Mouse (Mus musculus) gastrocnemius, adult 2 months (tissue): ENCODE measurements at regions not wholly inside any gene's neighbourhood (a gene's known extent, or its start where the extent isn't known, plus 50 kb on each side); places are given as distances from the start of the nearest gene placed in this dataset.

Experiments
- DNase-seq: peaks from one replicate; pipeline ENCODE4 v3.0.0; 2022
- H3K27ac ChIP-seq: fragments of 200-600 bp; 2 replicates; pipeline ENCODE4 v1.8.1; 2022; ENCODE audit warnings: mild to moderate bottlenecking
- H3K4me3 ChIP-seq: fragments of 200-600 bp; 2 replicates; pipeline ENCODE4 v1.8.1; 2022; ENCODE audit warnings: mild to moderate bottlenecking, moderate library complexity
- CTCF ChIP-seq: fragments of 200-600 bp; IDR thresholded peaks from 2 replicates; pipeline ENCODE4 v1.8.1; 2022; ENCODE audit warnings: antibody characterized with exemption, mild to moderate bottlenecking, moderate library complexity
- intact Hi-C: fragments of 180-260 bp; cut with DNase I; formaldehyde crosslinking; loops from one replicate; pipeline ENCODE4 v1.15.1; 2025

DNA sequence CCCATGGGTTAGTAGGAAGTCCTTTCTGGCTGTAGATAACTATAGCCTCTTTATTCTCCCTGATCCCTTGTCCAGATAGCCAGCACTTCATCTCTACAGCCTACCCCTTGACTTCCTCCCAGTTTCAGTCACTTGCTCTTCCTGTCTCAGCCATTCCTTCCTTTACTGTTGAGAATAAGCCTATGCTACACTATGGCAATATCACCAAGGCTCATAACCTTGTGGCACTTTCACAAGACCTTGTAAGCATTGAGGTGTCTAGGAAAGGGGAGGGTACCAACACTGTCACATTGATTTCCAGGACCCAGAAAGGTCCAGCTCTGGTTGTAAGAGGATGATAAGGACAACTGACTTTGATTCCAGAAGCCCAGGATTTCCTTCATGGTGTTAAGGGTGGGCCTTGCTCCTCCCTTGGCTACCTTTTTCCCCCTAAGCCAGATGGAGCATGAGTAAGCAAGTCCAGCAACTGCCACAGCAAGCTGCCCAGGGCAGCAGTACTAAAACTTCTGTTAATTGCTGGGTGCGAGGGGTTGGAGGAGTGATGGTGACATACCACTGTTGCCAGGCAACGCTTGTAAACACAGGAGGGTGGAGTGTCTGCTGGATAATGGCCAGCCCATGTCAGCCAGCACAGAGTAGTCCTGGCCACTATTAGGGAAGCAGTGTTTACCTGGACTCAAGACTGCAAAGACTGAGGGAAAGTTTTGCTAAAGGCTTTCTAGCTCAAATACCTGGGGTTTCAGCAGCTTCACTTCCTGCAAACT lies 75.7 kb downstream of the Ankrd16 start:
- TF ChIP-seq CTCF: no peak
- H3K4me3 ChIP-seq: no peak overlapping the region
- DNase-seq: no peak
- intact Hi-C loops: no loop called here
- H3K27ac ChIP-seq: no peak overlapping the region

DNA sequence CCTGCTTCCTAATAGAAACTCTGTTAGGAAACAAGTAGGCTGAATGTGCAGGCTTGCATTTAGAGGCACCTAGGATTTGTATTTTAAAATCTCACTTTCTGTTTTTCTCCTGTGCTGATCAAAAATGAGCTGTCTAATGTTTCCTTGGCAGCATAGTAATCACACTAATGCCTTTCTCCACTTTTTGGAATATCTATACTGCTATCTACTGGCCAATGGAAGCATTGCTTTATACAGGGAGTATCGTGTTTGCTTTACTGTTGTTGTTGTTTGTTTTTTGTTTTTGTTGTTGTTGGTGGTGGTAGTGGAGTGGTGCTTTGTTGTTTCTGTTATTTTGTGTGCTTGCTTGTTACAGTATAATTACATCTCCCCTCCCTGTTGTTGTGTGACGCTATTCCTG lies 92.3 kb downstream of the Ankrd16 start:
- intact Hi-C loops: loop anchor here (5.0 kb wide), 1 partner anchor 208 kb away; no protein-coding TSS in a partner anchor

DNA sequence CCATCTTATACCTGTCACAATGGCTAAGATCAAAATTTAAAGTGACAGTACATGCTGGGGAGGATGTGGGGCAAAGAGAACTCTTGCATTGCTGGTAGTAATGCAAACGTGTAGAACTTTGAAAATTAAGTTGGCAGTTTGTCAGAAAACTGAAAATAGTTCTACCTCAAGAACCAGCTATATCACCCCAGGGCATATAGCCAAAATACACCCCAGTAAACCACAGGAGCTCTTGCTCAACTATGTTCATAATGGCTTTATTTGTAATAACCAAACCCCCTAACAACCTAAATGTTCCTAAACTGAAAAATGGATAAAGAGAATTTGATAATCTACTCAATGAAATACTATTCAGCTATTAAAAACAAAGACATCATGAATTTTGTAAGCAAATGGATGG lies 102.3 kb downstream of the Ankrd16 start:
- H3K4me3 ChIP-seq: no peak overlapping the region
- H3K27ac ChIP-seq: no peak overlapping the region
- TF ChIP-seq CTCF: no peak
- intact Hi-C loops: no loop called here
- no peak for DNase-seq

More for the DNA sequence above, 92.3 kb downstream of the Ankrd16 start:
- peak; percentile 50 for TF ChIP-seq CTCF
- Histone ChIP-seq H3K27ac (no peak overlapping the region), H3K4me3 (no peak overlapping the region)
- no peak for DNase-seq

DNA sequence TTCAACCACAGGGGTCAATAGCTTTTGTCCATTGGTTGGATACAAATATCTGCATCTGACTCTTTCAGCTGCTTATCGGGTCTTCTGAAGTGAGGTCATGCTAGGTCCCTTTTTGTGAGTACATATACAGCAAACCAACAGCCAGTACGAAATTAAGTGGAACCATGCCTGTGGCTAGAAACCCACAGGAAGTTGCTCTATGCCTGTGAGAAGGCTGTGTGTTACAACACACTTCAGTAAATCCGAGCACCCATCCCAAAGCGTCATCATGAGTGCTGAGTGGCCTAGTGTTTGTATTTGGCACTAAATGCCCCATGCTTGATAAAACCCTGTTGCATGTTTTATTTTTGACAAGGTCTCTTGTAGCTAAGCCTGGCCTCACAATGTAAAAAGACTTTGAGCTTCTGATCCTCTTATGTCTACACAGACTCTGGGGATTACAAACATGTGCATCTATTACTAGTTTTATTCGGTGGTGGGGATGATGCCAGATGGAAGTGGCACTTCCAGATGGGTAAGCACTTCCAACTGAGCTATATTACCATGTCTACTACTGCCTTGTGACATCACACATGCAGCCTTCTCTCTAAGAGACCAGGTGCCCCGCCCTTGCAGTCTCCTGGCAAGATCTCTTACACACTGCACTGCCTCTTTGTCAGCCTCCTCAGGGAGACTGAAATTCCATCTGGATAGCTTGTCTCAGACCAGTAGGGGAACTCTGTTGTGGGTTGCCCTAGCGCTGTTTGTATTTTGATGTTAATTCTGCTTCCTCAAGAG lies 117.3 kb downstream of the Ankrd16 start:
- no peak overlapping the region for H3K4me3 ChIP-seq
- DNase-seq: no peak
- no peak for TF ChIP-seq CTCF
- intact Hi-C loops: no loop called here
- H3K27ac ChIP-seq: no peak overlapping the region

DNA sequence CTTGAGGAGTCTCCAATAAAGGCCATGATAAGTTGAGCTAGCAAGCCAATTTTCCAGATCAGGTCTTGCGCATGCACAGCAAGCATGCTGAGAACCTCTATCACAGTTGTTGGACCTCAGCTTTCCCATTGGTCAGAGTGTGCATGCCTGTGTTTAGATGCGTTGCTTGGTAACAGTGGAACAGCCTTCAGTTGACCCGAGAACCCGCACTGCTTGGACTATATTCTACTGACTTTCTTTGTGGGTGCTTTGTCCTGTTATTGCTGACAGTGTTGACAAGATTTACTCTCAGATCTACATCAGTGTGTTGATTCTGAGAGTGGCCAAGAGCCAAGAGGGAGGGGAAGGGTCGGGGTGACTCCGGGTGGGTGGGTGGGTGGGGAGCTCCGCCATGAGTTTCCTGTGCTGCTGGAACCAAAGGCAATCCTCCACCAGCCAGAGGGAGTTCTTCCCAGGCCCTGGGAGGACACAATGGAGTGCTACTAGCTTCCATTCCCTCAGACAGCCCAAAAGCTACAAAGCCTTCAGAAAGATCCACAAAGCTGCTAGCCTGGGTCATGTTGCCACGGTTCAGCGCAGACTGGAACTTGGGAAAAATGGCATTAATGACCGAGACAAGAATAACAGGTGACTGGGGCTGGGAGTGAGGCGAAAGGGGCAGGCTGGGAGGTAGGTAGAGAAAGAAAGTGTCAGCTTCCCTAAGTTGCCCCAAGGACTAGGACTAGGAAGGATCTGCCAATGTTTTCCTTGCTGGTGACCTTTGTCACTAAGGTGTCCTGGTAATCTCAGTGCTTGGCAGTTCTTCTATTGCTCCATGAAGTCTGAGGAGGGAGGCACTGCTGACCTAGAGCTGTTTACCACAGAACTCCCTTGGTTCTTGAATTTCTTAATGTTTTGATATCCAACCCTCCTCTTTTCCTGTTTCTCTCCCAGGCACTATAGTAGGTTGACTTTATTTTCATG lies 122.3 kb downstream of the Ankrd16 start:
- no peak overlapping the region for H3K4me3 ChIP-seq
- no peak for DNase-seq
- intact Hi-C loops: no loop called here
- TF ChIP-seq CTCF: no peak
- H3K27ac ChIP-seq: no peak overlapping the region

DNA sequence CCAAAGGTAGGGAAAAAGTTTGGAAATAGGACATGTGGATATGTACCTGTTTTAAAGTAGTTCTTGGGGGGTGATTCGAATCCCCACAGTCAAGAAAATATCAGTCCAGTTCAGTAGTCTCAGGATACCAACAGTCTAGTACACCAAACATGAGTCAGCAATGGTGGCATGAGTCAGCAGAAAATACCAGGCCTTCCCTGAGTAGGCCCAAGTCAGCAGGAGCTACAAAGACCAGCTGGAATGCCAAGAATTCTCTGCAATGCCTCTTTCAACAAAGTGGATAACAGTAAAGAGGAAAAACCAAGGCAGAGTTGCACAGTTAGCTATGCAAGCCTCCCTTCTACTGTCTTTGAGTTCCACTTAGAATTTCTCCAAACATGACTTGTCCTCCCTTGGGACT lies 137.1 kb downstream of the Ankrd16 start:
- H3K4me3 ChIP-seq: no peak overlapping the region
- no peak for TF ChIP-seq CTCF
- no peak overlapping the region for H3K27ac ChIP-seq
- no peak for DNase-seq
- intact Hi-C loops: no loop called here

DNA sequence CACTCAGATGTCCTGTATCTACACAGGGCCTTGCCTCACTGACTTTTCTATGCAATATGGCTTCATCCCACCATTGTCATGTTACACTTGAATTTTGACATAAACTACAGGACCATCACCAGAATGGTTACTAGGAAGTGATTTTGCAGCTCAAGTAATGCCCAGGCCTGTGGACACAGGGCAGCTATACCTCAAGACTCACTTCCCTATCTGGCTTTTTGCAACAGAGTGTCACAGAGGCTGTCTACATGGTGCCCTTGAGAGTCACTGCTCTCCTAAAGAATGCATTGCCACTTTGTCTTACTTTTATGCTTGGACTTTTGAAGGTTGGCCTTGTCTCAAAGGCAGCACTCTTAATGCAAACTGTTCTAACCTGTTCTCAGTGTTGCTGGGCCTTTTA lies 139.7 kb downstream of the Ankrd16 start:
- no peak overlapping the region for H3K27ac ChIP-seq
- no peak overlapping the region for H3K4me3 ChIP-seq
- TF ChIP-seq CTCF: no peak
- no peak for DNase-seq
- intact Hi-C loops: no loop called here

DNA sequence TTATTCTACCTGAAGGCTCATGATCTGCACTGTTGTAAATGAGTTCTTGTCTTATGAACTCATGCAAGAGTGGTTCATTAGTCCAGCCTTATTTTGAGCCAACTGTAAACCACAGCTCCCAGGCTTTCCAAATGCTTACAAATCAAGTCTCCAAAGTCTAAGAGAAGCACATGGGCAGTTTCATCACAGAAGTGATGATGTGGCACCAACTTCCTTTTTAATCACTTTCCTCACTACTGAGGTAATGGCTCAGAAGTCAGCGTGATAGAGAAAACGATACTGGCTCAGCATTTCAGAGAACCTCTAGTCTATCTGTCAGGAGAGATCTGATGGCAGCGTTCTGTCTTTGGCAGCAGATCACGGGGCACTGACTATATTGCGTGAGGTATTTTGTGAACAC lies 140.4 kb downstream of the Ankrd16 start:
- intact Hi-C loops: no loop called here
- no peak overlapping the region for H3K27ac ChIP-seq
- TF ChIP-seq CTCF: no peak
- H3K4me3 ChIP-seq: no peak overlapping the region
- no peak for DNase-seq

DNA sequence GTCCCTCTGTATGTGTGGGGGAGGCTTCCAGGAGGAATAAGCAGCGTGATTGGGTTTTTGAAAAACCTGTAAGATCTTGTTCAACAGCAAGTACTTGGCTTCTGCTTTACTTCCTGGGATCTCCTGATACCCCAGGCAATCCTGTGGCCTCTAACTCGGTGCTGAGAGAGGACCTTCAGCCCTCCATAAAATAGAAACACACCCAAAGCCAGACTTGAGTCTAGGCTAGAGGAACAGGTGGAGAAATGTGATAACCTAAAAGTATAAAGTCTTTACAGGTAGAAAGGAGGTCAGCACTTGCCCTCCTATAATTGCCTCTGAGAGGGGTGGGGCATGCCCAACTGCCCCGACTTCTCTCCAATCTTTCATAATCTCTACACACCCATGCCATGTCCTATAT lies 183.1 kb downstream of the Ankrd16 start:
- Histone ChIP-seq H3K4me3 (no peak overlapping the region), H3K27ac (no peak overlapping the region)
- no peak for TF ChIP-seq CTCF
- intact Hi-C loops: no loop called here
- no peak for DNase-seq

DNA sequence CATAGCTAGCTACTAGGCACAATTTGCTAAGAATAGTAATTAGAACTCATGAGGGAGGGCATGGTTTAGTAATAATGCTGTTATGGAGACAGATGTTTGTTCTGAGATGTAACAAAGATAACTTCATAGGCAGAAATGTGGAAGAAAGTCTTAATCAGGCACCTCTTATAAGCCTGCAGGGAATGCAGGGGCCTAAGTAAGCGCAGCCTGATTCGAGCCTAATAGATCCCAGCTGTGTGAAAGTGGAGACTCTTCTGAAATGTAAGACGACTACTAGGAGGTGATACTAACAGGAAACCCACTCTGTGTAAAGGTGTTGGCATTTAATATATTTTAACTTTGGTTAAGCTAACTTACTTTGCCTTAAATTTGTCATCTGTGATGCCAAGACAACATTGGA lies 187.7 kb downstream of the Ankrd16 start:
- Histone ChIP-seq H3K4me3 (no peak overlapping the region), H3K27ac (no peak overlapping the region)
- no peak for DNase-seq
- intact Hi-C loops: no loop called here
- no peak for TF ChIP-seq CTCF

DNA sequence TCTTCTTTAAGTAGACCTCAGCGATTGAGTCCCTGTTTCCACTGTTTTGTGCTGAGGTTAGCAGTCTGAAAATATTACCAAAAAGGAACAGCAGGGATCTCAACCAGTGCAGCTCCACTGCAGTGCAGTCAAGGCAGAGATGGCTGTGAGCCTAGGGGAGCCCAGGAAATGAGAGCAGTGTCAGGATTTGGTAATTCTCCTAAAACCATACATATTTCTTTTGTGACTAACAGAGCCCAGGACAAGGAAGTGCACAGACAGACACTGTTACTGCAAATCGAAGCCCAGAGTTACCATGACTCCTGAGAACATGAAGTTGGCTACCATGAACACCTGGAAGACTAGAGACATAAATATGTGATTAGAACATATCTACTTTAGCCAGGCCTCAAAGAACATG lies 189.3 kb downstream of the Ankrd16 start:
- H3K4me3 ChIP-seq: no peak overlapping the region
- intact Hi-C loops: no loop called here
- TF ChIP-seq CTCF: no peak
- H3K27ac ChIP-seq: no peak overlapping the region
- no peak for DNase-seq

DNA sequence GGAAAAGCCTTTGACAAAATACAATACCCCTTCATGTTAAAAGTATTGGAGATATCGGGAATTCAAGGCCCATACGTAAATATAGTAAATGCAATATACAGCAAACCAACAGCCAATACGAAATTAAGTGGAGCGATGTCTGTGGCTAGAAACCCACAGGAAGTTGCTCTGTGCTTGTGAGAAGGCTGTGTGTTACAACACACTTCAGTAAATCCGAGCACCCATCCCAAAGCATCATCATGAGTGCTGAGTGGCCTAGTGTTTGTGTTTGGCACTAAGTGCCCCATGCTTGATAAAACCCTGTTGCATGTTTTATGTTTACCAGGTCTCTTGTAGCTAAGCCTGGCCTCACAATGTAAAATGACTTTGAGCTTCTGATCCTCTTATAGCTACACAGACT lies 194.3 kb downstream of the Ankrd16 start:
- Histone ChIP-seq H3K27ac (no peak overlapping the region), H3K4me3 (no peak overlapping the region)
- TF ChIP-seq CTCF: no peak
- intact Hi-C loops: no loop called here
- DNase-seq: no peak
